Mouse (Mus musculus) ES-Bruce4 (cell line): ENCODE measurements at regions not wholly inside any gene's neighbourhood (a gene's known extent, or its start where the extent isn't known, plus 50 kb on each side); places are given as distances from the start of the nearest gene placed in this dataset.

ENCODE experiments used
- CTCF ChIP-seq: IDR thresholded peaks from one replicate; pipeline ENCODE4 v1.8.1; 2011; ENCODE audit warnings: low read depth, low read length
- EP300 ChIP-seq: IDR thresholded peaks from 2 replicates; pipeline ENCODE4 v1.6.1; 2011; ENCODE audit warnings: low read depth, low read length; ENCODE audit not compliant: insufficient read depth
- POLR2A ChIP-seq: IDR thresholded peaks from one replicate; pipeline ENCODE4 v1.8.1; 2011; ENCODE audit warnings: low read length; ENCODE audit not compliant: insufficient read depth

- no peak for TF ChIP-seq EP300
- no peak for TF ChIP-seq POLR2A
- TF ChIP-seq CTCF = no peak
Measured at GRCm38 (mm10) chr17:4779017-4779416, 215.1 kb upstream of the Arid1b start.
